Mouse (Mus musculus) MEL (cell line): Measurements from ENCODE around the gene Sorcs2. TPM values are rescaled to one million over a fixed set of nuclear protein-coding genes. Genes with fewer than 3 reads are reported as not detected.
"Not testable (repeated sequence)": the region's sequence is repeated elsewhere in the genome, so short reads cannot be mapped to it uniquely, and the experiment has no call there.

Source experiments
- DNase-seq: peaks from one replicate; pipeline ENCODE4 v3.0.0; 2011; ENCODE audit warnings: low read depth, low spot score
- H3K27ac ChIP-seq: 2 replicates; pipeline ENCODE4 v1.5.1; 2012; ENCODE audit warnings: low read depth, mild to moderate bottlenecking, control low read depth, low read length, moderate library complexity; ENCODE audit not compliant: control insufficient read depth
- H3K27me3 ChIP-seq, 2 experiments: fragments of 150-350 bp in 1 of 2; sonication (generic) in 1 of 2; 2 replicates each; pipeline ENCODE4 v1.6.1; 2012; ENCODE audit warnings: low read length in 2 of 2, mild to moderate bottlenecking in 2 of 2, improper control_type of control experiment in 1 of 2, moderate library complexity in 1 of 2; ENCODE audit not compliant: insufficient read depth in 2 of 2, control insufficient read depth in 1 of 2
- H3K36me3 ChIP-seq, 2 experiments: 2 replicates each; pipeline ENCODE4 v1.6.1; 2012 to 2014; ENCODE audit warnings: low read length in 2 of 2, improper control_type of control experiment in 1 of 2, inconsistent platforms in 1 of 2, mild to moderate bottlenecking in 1 of 2; ENCODE audit not compliant: insufficient read depth in 2 of 2, control insufficient read depth in 1 of 2
- H3K4me1 ChIP-seq, 2 experiments: fragments of 150-350 bp in 1 of 2; sonication (generic) in 1 of 2; 2 replicates each; pipeline ENCODE4 v1.6.1; 2012; ENCODE audit warnings: low read length in 2 of 2, improper control_type of control experiment in 1 of 2, mild to moderate bottlenecking in 1 of 2; ENCODE audit not compliant: insufficient read depth in 2 of 2, control insufficient read depth in 1 of 2
- H3K4me3 ChIP-seq, 2 experiments: fragments of 150-350 bp in 1 of 2; sonication (generic) in 1 of 2; 2 replicates each; pipeline ENCODE4 v1.5.1; 2012; ENCODE audit warnings: low read depth in 2 of 2, low read length in 2 of 2, mild to moderate bottlenecking in 2 of 2, moderate library complexity in 2 of 2, control low read depth in 1 of 2, improper control_type of control experiment in 1 of 2; ENCODE audit not compliant: control insufficient read depth in 1 of 2, insufficient read depth in 1 of 2
- H3K79me2 ChIP-seq: 2 replicates; pipeline ENCODE4 v1.6.1; 2012; ENCODE audit warnings: mild to moderate bottlenecking, low read length, moderate library complexity; ENCODE audit not compliant: control insufficient read depth, poor library complexity, insufficient read depth
- H3K9ac ChIP-seq: 2 replicates; pipeline ENCODE4 v1.6.1; 2012; ENCODE audit warnings: low read depth, mild to moderate bottlenecking, control low read depth, low read length, moderate library complexity; ENCODE audit not compliant: control insufficient read depth, poor library complexity, severe bottlenecking
- H3K9me3 ChIP-seq: fragments of 150-350 bp; sonication (generic); replicated peaks from 2 replicates; pipeline ENCODE4 v1.6.1; 2012; ENCODE audit warnings: mild to moderate bottlenecking, low read length, improper control_type of control experiment, moderate library complexity; ENCODE audit not compliant: insufficient read depth
- CHD2 ChIP-seq: IDR thresholded peaks from 2 replicates; pipeline ENCODE4 v1.6.1; 2011; ENCODE audit warnings: low read length, improper control_type of control experiment
- CTCF ChIP-seq, 3 experiments: IDR thresholded peaks in 2 of 3; conservative IDR thresholded peaks in 1 of 3; 2 replicates each; pipeline ENCODE4 v1.5.1; 2011 to 2012; ENCODE audit warnings: low read length in 3 of 3, low read depth in 2 of 3, mild to moderate bottlenecking in 2 of 3, improper control_type of control experiment in 1 of 3, inconsistent platforms in 1 of 3, mixed read lengths in 1 of 3, moderate library complexity in 1 of 3; ENCODE audit not compliant: control insufficient read depth in 1 of 3, insufficient read depth in 1 of 3, poor library complexity in 1 of 3, severe bottlenecking in 1 of 3
- E2F4 ChIP-seq: IDR thresholded peaks from 2 replicates; pipeline ENCODE4 v1.6.1; 2011; ENCODE audit warnings: low read depth, low read length, improper control_type of control experiment, borderline replicate concordance
- HCFC1 ChIP-seq: IDR thresholded peaks from 2 replicates; pipeline ENCODE4 v1.6.1; 2012; ENCODE audit warnings: low read depth, mild to moderate bottlenecking, inconsistent platforms, low read length, improper control_type of control experiment, moderate library complexity
- MAX ChIP-seq: IDR thresholded peaks from 2 replicates; pipeline ENCODE4 v1.6.1; 2011; ENCODE audit warnings: low read length, improper control_type of control experiment
- MAZ ChIP-seq: IDR thresholded peaks from 2 replicates; pipeline ENCODE4 v1.6.1; 2012; ENCODE audit warnings: low read depth, mild to moderate bottlenecking, inconsistent platforms, low read length, improper control_type of control experiment
- POLR2A ChIP-seq, 2 experiments: IDR thresholded peaks; 2 replicates each; pipeline ENCODE4 v1.6.1; 2011 to 2012; ENCODE audit warnings: low read length in 2 of 2, mild to moderate bottlenecking in 2 of 2, control low read depth in 1 of 2, improper control_type of control experiment in 1 of 2, low read depth in 1 of 2, moderate library complexity in 1 of 2; ENCODE audit not compliant: control insufficient read depth in 1 of 2, insufficient read depth in 1 of 2, poor library complexity in 1 of 2
- POLR2AphosphoS2 ChIP-seq: IDR thresholded peaks from 2 replicates; pipeline ENCODE4 v1.6.1; 2011; ENCODE audit warnings: low read length, improper control_type of control experiment
- POLR2AphosphoS5 ChIP-seq: IDR thresholded peaks from 2 replicates; pipeline ENCODE4 v1.6.1; 2012; ENCODE audit warnings: low read depth, borderline replicate concordance, mild to moderate bottlenecking, inconsistent platforms, low read length, moderate library complexity, mixed read lengths
- SIN3A ChIP-seq: IDR thresholded peaks from 2 replicates; pipeline ENCODE4 v1.6.1; 2012; ENCODE audit warnings: low read length, improper control_type of control experiment, inconsistent platforms
- TBP ChIP-seq: IDR thresholded peaks from 2 replicates; pipeline ENCODE4 v1.8.0; 2011; ENCODE audit warnings: low read depth, low read length, improper control_type of control experiment
- UBTF ChIP-seq: IDR thresholded peaks from 2 replicates; pipeline ENCODE4 v1.6.1; 2012; ENCODE audit warnings: low read depth, mild to moderate bottlenecking, inconsistent platforms, low read length, improper control_type of control experiment, moderate library complexity, borderline replicate concordance; ENCODE audit not compliant: insufficient read depth
- USF1 ChIP-seq: IDR thresholded peaks from 2 replicates; pipeline ENCODE4 v1.6.1; 2014; ENCODE audit warnings: low read depth, mild to moderate bottlenecking, inconsistent platforms, low read length, improper control_type of control experiment, moderate library complexity
- polyA plus RNA-seq, 2 experiments: library from polyadenylated mRNA; stranded (reverse) in 1 of 2; unstranded in 1 of 2; fragments of >175 nt in 1 of 2; fragments of >200 nt in 1 of 2; gene quantifications; 2 replicates each; pipeline versions ENCODE4 v1.2.1 to v1.2.4; 2012; ENCODE audit warnings: low replicate concordance in 2 of 2, low read depth in 1 of 2; ENCODE audit not compliant: insufficient read length in 2 of 2, insufficient read depth in 1 of 2, missing spikeins in 1 of 2
- total RNA-seq: library from RNA; depleted of rRNA; stranded (reverse); fragments of 300-350 nt; gene quantifications from 2 replicates; pipeline ENCODE4 v1.2.3, GENCODE M21; 2012

Sorcs2 gene
- total and polyA plus RNA-seq, 3 experiments: not detected

DNA sequence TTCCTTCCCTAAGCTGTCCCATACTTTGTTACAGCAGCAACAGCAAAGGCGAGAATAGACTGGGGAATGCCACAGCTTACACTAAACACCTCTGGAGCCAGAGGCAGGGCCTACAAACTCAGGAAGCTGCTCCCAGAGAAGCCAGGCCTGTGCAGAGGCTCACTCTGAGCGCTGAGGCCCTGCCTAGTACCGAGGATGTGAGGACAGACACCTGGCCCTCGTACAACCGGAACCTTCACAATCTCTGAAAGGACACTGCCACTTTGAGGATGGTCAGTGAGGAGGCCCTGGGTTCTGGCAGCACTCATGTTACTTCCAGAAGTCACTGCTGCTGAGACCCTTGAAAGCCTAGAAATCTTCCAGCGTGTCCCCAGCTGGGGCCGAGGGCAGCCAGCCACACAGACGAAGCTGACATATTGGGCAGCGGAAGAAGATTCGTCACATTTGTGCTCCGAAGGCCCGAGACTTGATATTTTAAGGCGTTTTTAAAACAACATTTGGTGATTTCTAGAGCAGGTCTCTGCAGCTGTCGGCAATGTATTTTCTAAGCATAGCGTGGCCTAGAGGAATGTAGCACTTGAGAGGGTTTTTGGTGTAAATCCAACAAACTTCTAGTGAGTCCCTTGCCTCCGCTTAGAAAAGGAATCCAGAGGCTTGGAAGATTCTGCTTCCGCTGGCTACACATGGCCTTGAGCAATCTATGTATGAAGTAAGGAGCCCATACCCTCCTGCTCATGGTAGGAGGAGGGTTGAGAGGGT, 145.0 kb downstream of the Sorcs2 start:
- H3K27ac ChIP-seq: no peak overlapping the region

DNA sequence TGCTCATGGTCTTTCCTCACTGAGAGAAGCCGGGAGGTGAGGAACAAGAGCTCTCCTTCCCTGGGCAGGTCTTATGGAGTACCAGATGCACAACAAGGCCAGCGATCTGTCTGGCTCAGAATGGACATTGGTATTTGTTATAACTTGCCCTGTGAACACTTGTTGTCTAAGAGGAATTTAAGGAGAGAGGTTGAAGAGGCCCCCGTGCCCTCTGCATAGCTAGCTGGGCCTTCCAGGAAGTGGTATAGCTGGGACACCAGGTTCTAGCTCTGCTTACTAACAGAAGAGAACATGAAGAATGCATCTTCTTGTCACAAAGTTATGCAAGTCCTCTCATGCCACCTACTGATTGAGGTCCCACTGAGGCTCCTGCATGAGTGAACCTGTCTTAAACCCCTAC, 149.9 kb downstream of the Sorcs2 start:
- H3K27me3 ChIP-seq: no peaks in the 10 kb centered on the region

More for the DNA sequence above, 145.0 kb downstream of the Sorcs2 start:
- no peaks in the 10 kb centered on the region for H3K36me3 ChIP-seq
- H3K79me2 ChIP-seq: no peaks in the 10 kb centered on the region
- H3K9me3 ChIP-seq: no peaks in the 10 kb centered on the region
- no peak overlapping the region for H3K9ac ChIP-seq
- no peaks in the 10 kb centered on the region for H3K27me3 ChIP-seq
- H3K4me3 ChIP-seq: no peak overlapping the region
- TF ChIP-seq MAX (no peak), POLR2A (IDR thresholded peaks at IDR 0.05; ENCODE audit: control insufficient read depth in 1 of 2, insufficient read depth in 1 of 2, low read depth in 1 of 2, low read length in 2 of 2, poor library complexity in 1 of 2) (no peak), CHD2 (no peak), TBP (no peak), E2F4 (no peak), CTCF (IDR thresholded peaks at IDR 0.05 in 2 of 3, conservative IDR thresholded peaks at IDR 0.05 in 1 of 3; ENCODE audit: control insufficient read depth in 1 of 3, insufficient read depth in 1 of 3, low read depth in 2 of 3, low read length in 3 of 3, poor library complexity in 1 of 3, severe bottlenecking in 1 of 3) (no peak), USF1 (no peak), POLR2AphosphoS5 (no peak)
- H3K4me1 ChIP-seq: no peaks in the 10 kb centered on the region
- no peak for DNase-seq

DNA sequence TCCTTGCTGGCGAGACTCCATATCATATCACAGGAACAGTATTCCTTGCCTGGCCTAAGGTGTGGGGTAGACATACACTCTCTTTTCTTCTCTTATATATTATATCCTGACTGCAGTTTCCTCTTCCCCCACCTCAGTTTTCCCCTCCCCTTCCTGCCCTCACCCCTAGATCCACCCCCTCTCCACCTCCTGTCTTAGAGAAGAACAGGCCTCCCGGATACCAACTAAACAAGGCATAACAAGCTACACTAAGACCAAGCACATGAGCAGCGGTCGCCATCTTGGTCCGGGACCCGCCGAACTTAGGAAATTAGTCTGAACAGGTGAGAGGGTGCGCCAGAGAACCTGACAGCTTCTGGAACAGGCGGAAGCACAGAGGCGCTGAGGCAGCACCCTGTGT, 160.4 kb downstream of the Sorcs2 start:
- not testable (repeated sequence) for H3K79me2 ChIP-seq, DNase-seq, H3K9ac ChIP-seq, H3K9me3 ChIP-seq, H3K27me3 ChIP-seq, H3K4me3 ChIP-seq, H3K27ac ChIP-seq, H3K4me1 ChIP-seq, H3K36me3 ChIP-seq

More for the DNA sequence above, 149.9 kb downstream of the Sorcs2 start:
- Histone ChIP-seq H3K9ac (no peak overlapping the region), H3K27ac (no peak overlapping the region), H3K4me3 (no peak overlapping the region), H3K36me3 (no peaks in the 10 kb centered on the region), H3K9me3 (no peaks in the 10 kb centered on the region), H3K4me1 (no peaks in the 10 kb centered on the region), H3K79me2 (no peaks in the 10 kb centered on the region)
- no peak for DNase-seq
- TF ChIP-seq UBTF (no peak), POLR2AphosphoS2 (no peak), HCFC1 (no peak), POLR2A (IDR thresholded peaks at IDR 0.05; ENCODE audit: control insufficient read depth in 1 of 2, insufficient read depth in 1 of 2, low read depth in 1 of 2, low read length in 2 of 2, poor library complexity in 1 of 2) (no peak), SIN3A (no peak), MAZ (no peak)
